Mouse (Mus musculus): ENCODE measurements around the gene Myo1a.

DNA sequence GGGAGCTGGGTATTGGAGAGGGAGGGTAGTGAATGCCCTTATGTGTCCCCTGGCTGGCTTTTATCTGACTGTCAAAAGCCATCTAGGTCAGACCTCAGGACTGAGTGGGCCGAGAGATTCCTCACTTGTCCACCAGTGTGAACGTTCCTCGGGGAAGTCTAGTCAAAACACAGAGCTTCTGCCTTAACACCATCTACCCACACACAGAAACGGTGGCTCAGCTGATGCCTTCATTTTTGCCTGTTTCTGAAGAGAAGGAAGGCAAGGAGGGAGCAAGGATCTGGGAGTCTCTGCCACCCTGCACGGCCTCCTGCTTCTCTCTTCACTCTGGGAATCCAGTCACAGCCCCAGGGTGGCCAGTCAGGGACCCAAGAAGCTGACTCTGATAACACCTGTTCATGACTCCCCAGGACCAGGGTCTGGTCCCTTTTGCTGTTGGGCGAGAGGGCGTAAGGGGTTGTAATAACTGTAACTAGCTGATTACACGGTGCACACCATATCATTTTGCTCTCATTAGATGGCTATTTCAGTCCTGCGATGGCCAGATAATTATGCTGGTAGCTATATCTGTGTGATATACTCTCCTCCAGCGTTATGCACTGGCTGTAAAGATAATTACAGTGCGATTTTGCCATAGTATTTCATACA is 25.4 kb downstream of the Myo1a start:
- TF ChIP-seq CTCF (IDR thresholded peaks at IDR 0.05; ENCODE audit: borderline replicate concordance, extremely low read depth, insufficient read depth, insufficient read length), result no peak
- TF ChIP-seq POLR2A (IDR thresholded peaks at IDR 0.05; ENCODE audit: borderline replicate concordance, extremely low read depth, insufficient read depth, insufficient read length, poor library complexity, severe bottlenecking), result no peak

Measured in brain, embryonic 14.5 days (tissue).